Mouse (Mus musculus): Measurements from ENCODE around the gene Hmcn1.

Hmcn1 gene

DNA sequence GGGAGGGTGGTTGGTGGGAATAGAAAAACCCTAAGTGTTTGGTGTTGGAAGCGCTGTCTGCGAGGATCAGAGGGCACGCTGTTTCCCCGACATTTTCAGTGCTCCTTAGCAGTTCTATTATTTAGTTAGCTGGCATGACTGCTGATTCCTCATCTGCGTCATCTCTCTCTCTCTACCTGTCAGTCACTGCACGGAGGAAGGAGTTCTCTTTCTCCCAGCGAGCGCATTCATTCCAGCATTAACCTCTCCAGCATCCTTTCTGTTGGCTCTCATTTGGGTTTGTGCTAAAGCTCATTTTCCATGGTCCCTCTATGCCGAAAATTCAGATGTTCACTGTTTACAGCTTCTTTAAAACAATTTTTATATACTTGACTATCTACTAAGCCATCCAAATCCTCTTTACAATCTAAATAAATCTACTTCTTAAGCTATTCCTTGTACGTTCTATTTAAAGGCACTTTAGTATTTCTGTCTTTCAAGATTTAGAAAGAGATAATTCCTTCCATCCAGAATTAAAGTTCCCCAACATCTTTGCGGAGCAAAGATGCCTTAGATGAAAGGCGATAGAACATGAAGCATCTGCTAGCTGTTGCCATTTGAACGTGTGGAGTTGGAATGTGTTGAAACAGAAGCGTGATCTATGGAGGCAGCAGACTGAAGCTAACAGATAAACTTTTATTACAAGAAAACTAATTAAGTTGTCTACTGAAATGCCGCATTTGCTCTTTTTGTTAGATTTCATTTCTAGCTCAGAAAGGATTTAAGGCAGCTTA lies 210.0 kb downstream of the Hmcn1 start:
- no peak for DNase-seq (ENCODE audit: extremely low read depth, low read depth)

DNA sequence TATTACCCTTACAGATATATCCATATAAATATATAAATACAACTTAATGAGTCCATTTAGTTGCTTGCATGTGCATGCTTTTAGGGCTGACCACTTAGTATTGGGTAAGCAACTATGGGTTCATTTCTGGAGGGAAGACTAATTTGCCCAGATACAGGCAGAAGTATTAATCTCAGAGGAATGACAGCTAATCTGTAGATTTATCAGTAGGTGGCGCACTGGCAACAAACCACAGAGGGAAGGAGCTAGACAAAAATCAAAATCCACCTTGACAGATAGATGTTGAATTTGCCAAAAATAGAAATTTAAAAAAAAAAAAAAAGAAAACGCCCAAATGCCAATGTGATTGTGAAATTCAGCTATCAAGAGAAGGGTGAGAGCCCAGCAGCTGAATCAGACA lies 213.3 kb downstream of the Hmcn1 start:
- no peak for DNase-seq (ENCODE audit: extremely low read depth, low read depth)

DNA sequence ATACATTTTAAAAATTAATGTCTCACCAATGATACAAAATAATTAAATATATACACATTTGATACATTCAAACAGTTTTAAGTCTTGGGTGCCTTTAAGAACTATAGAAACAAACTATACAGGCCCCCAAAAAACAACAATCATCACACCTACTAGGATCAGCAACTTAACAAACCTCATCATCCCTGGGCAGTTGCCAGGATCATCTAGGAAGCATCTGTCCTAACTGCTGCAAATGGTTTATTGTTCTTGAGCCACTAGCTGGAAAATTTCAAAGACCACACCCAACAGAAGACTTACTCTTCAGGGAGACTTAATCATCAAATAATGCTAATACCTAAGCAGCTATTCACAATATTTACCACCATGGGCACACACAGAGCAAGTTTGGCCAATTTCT lies 216.5 kb downstream of the Hmcn1 start:
- DNase-seq (ENCODE audit: extremely low read depth, low read depth): no peak

DNA sequence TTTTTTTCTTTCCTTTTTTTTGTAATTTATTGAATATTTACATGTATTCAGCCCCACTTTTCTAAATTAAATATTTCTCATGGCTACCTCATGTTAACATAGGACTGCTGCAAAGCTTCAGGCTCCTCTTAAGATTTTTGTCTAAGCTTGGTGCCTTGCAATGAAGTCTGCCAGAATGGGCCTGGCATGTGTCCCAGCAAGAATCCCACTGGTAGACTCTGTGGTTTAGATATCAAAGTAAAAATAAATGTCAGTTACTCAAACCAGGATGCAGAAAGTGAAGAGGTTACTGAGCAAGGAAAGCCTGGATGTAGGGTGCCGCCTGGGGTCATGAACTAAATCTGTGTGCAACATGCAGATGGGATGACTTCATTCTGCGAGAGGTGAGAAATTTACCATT lies 217.5 kb downstream of the Hmcn1 start:
- DNase-seq (ENCODE audit: extremely low read depth, low read depth): no peak

DNA sequence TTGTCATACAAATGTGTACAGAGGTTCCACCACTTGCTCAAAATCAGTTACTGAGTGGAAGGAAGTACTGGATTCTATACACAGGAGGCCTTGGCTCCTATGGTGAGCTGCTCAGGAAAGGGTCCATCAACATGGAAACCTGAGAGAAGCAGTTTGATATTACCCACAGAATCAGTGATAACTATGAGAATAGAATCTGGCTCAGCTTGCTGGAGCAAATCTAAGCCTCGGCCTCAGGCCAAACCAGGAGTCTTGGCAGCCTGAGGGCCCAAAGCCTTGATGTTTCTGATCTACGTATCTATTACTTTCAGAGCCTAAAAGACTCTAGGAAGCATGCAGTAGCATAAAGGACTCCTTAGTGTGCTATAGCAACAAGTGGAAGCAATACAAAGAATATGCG lies 220.3 kb downstream of the Hmcn1 start:
- DNase-seq (ENCODE audit: extremely low read depth, low read depth): no peak

DNA sequence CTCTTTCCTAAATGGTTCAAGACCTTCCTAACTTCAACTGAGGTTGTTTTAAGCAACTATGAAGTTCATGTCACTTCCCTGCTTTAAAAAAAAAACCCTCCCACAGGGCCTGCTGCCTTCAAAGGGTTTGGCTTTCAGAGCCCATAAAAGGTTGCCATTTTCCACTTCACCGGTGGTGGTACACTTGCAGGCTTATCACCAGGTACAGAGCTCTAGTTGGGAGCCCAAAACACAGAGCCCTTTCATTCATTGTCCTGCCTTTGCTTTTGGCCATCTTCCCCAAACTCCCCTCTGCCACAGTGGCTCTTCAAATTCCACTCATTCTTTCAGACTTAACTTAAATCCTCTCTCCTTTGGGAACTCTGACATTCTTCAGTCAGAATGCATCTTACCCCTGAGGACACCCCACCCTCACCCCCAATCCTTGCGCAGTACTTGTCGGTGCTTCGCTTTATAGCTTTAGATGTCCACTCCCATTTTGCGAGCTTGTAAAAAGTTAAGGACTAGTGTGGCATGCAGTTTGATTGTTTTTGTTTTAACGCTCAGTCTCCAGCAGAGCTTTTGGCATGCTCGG lies 222.2 kb downstream of the Hmcn1 start:
- DNase-seq (ENCODE audit: extremely low read depth, low read depth): no peak

DNA sequence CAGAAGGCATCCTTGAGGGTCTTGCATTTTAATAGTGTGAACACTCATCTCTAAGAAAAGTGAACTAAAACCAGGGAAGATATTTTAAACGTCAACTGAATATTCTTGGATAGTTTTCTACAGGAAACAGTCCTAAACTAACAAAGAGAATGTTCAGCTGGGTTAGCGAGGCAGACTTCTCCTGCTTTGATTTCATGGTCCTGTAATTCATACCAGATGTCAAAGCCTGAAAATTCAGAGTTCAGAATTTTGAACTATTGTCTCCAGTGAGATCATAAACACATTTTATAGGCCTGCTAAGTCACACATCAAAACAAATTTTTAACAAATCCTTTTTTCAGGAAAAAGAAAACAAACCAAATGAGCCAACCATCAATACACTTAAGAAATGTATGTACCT lies 223.4 kb downstream of the Hmcn1 start:
- DNase-seq (ENCODE audit: extremely low read depth, low read depth): no peak

DNA sequence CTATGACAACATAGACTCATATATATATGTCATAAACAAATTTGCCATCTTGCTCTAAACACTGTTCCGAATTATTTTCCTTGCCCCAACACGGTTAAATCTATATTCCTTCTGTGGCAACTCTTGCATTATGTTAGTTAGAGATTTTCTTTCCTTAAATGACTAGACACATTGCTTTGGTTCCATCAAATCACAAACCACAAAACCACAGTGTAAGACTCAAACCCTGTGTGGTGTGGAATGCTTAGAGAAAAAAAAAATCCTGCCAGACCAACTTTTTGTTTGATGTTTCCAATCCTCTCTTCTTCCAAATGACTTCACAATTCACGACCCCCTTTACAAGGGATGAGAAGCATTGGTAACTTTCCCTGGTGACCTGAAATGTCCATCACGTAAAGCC lies 231.6 kb downstream of the Hmcn1 start:
- DNase-seq (ENCODE audit: extremely low read depth, low read depth): no peak

DNA sequence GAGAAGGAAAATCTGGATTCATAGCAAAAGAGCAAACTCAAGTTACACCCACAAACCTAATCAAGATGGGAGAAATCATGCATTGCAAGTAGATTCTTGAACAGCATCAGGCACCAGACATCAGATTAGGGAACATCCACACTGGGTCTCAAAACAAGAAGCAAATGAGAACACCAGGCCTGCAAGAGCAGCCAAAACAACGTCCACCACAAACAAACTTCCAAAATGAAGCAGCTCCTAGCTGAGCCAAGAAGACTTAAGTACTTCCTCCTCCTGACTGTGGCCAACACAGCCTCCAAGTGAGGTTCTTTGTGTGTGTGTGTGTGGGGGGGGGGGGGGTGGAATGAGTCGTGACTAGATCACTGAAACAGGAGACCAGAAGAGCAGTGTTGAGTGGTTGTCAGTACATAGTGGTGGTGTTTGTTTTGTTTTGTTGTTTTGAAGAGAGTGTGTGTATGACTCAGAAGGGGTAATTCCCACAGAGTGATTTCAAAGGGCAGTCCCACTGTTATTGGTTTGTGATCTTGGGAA lies 232.4 kb downstream of the Hmcn1 start:
- no peak for DNase-seq (ENCODE audit: extremely low read depth, low read depth)

DNA sequence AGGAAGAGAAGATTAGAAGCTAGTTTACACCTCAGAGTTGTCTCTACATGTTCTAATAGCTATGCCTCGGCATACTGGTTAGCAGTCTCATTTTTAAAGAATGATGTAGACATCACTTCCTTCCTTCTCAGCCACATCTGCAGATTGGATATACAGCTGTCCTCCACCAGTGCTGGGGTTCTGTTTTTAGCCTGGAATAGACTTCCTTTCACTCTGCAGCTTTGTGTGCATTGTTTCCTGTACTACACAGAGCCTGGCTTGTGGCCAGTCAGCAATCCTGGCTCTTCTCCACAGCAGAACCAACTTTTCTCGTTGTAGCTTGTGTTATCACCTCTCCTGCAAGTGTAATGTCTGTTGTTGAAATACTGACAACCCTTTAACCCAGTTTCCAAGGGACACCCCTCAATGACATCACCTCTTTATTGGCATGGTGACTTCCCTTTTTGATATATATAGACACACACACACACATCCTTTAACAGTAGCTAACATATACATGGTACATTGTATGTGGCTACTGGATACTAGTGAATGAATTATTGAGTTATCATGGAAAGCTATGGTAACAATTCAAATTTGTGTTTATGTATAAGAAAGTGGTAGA lies 233.7 kb downstream of the Hmcn1 start:
- DNase-seq (ENCODE audit: extremely low read depth, low read depth): peak; percentile 0

DNA sequence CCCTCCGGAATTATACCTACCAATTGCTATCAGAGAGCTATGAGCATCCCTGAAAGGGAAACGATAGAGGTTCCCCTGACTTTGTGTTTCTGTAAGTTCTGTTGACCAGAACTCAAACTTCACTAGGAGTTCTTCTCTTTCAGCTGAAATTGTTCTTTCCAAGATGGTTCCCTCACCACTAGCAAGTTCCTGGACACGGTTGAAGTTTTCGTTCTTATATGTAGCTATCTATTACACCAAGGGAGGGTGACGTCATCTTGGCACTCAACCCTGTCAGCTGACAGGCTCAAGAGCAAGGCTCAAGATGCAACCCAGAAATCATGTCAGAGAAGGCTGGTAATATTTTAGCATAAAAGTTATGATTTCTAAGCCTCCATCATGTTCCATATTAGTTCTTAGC lies 239.3 kb downstream of the Hmcn1 start:
- no peak for DNase-seq (ENCODE audit: extremely low read depth, low read depth)

DNA sequence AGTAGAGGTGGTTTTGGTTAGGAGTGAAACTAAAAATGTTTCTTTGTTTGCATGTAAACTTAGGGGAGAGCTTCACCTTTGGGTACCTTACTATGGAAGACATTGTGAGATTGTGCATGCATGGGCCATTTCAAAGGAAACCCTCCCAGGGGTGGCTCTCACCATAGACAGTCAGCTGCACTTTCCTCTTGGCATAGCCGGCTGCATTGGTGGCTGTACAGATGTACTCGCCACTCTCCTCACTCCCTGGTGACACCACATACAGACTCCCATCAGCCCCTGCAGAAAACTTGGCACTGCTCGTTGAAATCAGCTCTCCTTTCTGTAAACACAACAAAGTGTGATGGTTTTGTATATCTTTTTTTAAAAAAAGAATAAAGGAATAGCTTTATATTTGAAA lies 244.5 kb downstream of the Hmcn1 start:
- no peak for DNase-seq (ENCODE audit: extremely low read depth, low read depth)

DNA sequence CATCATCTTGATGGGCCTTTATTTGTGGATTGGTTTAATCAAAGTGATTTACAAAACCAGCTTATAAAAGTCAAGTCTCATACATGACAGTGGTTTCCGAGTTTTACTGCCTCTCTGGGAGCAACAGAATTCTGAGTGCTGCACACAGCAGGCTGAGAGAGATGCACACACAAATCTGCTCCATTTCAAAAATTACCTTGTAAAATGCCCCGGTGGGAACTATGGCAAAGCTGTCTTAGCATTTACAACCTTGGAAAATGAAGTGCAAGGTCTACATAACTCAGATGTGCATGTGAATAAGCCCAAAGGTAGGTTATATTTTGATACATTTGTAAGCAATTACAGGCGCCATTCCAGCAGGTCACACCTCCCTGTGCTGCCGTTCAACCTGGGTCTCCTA lies 245.5 kb downstream of the Hmcn1 start:
- DNase-seq (ENCODE audit: extremely low read depth, low read depth): no peak

DNA sequence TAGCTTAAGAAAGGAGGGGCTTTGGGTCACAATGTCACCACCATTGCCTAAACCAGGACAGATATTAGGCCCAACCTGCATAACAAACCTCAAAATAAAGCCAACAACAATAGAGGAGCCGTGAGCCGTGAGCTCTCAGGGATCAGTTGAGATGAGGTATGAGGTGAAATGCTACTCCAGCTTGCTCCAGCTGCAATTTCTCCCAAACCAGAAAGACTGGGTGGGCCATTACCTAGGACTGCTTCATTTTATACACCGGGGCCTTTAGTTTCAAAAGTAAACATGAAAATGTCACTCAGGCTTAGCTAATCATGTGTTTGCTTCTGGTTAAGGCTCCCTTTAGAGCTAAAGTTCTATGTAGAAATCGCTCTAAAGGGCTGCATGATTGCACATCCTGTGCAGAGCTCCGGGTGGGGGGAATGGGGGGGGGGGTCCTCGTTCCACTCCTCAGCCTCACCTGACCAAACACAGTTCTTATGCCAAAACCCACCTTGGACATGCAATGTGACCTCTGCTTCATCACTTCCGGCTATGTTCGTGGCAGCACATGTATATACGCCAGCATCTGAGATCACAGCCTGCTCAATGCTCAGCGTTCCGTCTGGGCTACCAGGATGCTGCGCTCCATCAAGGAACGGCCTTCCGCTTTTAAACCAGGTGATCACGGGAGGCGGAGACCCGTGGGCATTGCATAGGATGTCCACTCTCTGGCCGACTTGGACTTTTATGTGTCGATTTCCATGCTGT lies 250.0 kb downstream of the Hmcn1 start:
- DNase-seq (ENCODE audit: extremely low read depth, low read depth): no peak

DNA sequence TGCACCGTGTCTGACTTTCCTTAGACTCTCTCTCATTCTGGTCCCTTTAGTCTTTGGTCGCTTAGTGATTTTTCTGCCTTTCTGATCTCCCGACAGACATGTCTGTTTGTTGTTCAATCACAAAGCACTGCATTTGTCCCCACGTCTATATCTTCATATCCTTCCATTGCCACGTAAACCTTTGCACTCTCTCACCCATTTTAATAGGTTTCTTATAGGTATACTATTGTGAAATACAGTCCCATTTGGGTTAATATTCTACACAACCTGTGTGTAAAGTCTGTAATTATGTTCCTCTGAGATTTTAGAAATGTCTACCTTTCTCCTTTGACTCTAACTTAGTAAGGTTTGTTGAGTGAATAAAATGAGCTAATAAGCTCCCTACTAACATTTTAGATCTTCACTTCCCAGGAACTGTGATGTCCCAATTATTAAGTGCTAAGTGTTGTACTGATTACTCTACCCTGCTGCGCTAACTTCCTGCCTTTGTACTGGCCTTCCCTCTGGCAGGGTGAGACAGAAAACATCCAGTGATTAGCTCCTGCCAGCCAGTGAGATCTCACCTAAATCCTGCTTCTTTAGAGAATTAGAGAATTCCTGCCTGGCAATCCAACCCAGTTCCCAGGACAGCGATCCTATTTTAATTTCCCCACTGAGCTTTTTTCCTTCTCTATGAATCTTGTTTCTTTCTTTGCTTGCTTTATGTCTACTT lies 250.7 kb downstream of the Hmcn1 start:
- no peak for DNase-seq (ENCODE audit: extremely low read depth, low read depth)

DNA sequence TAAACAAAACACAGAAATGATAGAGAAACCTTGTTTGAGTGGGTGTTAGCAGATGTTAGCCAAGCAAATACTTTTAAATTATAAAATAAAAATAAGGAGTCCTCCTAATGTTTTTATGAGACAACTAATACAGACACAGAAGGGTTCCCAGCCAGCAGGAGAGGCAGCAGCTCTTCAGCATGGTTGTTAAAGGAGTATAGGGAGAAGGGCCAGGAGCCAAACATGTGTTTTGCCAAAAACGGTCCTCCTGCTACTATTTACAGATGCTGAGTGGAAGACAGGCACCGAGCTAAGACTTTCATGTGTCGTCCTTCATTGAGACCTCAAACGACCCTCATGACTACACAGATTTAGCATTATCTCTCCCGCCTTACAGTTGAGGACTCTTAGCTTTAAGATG lies 281.8 kb downstream of the Hmcn1 start:
- DNase-seq (ENCODE audit: extremely low read depth, low read depth): no peak

DNA sequence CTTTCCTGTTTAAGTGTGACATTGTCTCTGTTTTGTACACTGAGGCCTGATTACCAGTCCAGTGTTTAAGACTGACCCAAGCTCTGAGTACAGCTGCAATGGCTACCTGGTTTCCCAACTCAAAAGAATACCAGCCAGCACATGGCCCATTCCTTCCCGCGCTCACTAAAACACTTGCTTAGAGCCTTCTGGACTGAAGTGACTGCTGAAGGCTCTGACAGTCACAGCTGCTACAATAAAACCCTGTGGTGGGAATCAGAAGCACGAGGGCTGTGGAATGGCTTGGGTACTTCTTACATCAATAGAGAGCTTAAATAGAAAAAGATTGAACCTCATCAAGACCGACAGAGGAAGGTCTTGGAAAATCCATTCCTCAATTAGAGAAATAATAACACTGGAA lies 286.7 kb downstream of the Hmcn1 start:
- DNase-seq (ENCODE audit: extremely low read depth, low read depth): no peak

DNA sequence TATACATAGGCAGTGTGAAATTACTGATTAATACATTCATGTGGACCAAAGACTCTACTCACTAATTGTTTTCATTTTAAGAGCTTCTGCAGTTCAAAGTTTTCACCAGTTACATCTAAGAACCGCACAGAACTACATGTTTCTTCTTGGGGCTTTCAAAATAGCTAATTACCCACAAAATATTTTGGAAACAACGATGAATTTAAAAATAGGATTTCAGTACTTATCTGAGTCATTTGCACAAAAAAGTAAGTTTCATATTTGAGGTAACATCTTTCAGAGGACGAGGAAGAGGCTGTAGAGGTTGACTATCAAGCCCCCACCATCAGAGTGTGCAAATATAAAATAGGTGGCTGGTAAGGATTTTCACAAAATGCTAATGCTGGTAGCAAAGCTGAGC lies 295.5 kb downstream of the Hmcn1 start:
- DNase-seq (ENCODE audit: extremely low read depth, low read depth): no peak

DNA sequence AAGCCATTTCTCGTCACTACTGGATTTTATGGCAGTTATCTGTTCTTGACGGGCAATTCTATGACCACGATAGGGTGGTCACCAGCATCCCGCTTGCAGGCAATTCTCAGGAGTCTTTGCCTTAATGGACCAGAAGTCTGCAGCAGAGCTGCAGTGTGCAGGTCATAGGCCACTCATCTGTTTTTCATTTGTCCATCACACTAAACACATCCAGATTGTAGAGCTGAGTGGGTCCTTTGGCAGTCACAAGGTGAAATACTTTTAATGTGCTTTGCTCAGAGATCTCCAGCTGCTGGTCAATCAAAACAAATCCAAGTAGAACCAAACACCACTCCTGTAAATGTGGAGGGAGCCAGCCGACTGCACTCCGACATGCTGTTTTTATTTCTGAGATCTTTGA lies 311.2 kb downstream of the Hmcn1 start:
- DNase-seq (ENCODE audit: extremely low read depth, low read depth): no peak

DNA sequence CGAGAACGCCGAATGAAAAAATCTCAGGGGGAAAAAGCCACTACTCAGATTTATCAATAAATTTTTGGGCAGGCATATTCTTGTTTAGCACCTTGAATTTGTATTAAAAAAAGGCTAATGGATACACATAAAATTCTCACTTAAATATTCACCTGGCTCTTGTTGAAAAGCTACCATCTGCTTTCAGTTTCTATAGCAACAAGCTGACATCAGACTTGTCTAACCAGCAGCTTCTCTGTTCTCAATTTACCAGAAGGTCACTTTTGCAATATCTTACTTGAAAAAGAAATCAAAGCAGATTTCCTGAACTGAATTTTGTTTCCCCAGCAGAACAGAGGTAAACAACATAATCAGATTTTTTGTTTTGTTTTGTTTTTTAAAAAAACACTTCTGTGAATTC lies 311.8 kb downstream of the Hmcn1 start:
- no peak for DNase-seq (ENCODE audit: extremely low read depth, low read depth)

DNA sequence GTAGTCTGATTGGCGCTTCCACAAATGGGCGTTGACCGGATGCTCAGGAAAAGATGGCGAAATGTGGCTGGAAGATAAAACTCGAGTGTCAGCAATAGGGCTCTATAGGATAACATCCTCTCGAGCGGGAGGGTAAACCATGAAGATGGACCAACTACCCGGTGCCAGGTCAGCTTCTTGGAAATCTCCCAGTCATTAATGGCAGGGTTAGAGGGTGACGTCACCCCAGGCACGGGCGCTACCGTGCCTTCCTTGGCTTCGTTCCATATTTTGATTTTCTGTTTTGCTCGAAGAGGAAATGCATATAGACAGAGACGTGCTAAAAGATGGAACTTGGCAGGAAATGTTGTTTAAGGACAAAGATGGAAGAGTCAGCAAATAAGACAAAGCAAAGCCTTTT lies 312.2 kb downstream of the Hmcn1 start:
- no peak for DNase-seq (ENCODE audit: extremely low read depth, low read depth)

All from MEL-GATA-1-ER (cell line).